Mouse (Mus musculus) layer of hippocampus, postnatal 10 days (tissue): ENCODE results near the gene Calcrl. TPM values are rescaled to one million over a fixed set of nuclear protein-coding genes. Genes with fewer than 3 reads are reported as not detected.
A peak's percentile ranks its signal among the peaks of the same experiment; 100 is the strongest.

Experiments used
- DNase-seq, 2 experiments: peaks; one replicate each; pipeline ENCODE4 v3.0.0; 2021; ENCODE audit warnings: low spot score in 2 of 2
- long read RNA-seq: library from polyadenylated mRNA; stranded (forward); transcript quantifications from one replicate; pipeline ENCODE4 v2.0.0, GENCODE M21; 2023
- total RNA-seq, 2 experiments: library from RNA; stranded (reverse); gene quantifications; 2 replicates each; pipeline ENCODE4 v1.2.3; 2021

The Calcrl gene
- 10 to 100 TPM; 12.0 to 14.1 TPM for total RNA-seq
- long read RNA-seq, partial matches to known transcripts: 0 of 2 reads
- long read RNA-seq, other reads (novel, unspliced or antisense): 2 of 2 reads

DNA sequence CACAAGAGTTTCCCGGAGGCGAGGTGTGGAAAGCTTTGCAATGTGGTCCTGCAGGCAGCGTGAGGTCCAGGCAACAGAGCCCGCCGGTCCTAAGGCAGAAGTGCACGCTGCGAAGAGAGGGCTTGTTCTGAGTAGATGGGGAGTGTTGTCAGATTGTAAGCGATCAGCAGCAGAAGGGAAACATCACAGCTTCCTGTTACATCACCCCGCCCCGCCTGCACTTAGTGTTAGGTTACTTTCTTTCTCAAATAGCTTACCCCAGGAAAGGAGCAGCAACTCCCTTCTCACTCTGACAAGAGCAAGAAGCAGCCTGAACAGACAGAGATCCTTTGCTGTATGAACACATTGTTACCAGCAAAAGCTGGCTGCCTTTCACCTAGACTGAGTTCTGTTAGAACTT, at the start of gene Calcrl:
Calcrl (minus strand) TSS at position 274 of the 400 bp plus-strand sequence.
- DNase-seq: peak; percentile 41 to 58

DNA sequence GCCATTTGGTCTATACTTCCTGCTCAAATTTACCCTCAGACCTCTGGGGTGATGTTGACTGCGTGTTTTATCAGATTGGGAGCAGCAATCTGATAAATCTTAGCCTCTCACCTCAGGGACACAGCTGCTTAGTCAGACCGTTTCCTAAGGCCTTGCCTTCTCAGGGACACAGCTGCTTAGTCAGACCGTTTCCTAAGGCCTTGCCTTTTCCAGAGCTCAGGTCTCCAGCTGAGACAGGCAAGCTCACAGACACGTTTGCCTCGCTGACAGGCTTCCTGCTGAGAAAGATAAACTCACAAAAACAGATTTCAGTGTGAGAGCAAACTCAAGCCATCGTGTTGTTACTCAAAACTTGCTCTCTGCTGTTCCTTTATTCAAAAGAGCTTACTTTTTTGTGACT, 49.4 kb upstream of the Calcrl start:
- no peak for DNase-seq

DNA sequence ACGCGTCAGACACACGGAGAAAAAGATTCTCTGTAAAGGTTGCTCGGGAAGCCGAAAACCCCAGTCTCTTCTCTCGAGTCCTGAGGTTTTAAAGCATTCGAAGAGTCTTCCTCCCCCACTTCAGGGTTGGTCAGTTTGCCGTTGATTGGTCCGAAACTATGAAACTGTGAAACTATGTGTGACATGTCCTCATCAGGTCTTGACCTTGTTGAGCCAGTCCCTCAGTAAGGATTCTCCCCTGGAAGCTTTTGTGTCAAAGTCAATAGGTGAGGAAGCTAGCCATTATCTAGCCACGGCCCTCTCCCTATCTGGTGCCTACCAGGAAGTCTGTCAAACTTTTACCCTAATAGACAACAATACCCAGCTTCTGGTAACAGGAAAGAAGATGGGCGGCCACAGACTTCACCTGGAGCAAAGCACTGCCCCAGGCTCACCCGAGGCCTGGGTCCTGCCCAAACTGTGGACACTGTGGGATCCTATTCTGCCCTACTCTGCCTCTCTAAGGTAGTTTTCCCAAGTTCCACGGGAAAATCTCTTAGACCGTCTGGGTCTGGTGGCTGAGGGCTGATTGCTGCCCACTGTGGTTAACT, 48.8 kb upstream of the Calcrl start:
- no peak for DNase-seq

DNA sequence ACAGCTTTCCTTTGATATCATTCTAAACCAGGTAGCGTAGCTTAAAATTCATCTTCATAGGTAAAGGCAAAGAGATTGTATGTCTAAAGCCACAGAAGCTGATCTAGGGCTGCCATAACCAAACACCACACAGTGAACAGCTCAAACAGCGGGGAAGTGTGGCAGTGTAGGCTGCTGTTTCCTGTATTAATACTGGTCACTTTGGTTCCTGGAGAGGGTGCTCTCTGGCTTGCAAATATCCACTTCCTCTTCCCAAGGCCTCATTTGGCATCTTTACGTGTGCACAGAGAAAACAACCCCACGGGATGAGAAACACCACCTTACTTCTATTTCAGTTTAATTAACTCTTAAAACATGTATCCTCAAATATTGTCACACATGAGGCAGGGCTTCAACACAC, 42.2 kb upstream of the Calcrl start:
- no peak for DNase-seq

DNA sequence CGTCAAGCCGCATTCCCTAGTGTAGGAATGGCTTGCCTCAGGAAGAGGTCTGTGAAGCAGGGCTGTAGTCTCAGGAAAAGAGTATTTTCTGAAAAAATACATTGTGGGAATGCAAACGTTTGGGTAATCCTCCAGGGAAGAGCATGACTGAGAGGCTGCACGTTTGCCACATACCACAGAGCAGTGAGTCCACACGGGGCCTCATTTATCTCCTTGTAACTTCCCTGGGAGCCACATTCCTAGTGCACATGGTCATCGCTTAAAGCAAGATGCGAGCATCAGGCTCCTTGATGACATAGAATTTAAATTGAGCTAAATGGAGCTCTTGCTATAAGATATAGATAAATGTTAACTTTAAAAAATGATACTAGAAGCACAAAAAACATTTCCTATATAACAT, 39.7 kb upstream of the Calcrl start:
- DNase-seq: no peak

DNA sequence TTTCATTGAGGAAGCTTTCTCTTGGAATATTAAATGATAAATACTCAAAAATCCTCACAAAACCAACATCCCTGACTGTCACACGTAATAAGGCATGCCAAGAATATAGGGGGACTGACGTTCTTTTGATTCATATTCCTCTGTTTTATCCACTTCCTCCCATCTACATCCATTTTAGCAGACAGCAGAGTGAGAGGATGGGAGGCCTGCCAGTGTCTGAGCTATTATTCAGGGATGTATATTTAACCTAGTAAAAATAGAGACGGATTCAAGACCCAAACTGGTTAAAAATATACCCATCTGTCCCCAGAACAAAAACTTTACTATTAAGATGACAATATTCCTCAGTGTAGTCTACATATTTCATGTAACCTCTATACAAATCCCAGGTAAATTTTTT, 37.2 kb upstream of the Calcrl start:
- DNase-seq: no peak

DNA sequence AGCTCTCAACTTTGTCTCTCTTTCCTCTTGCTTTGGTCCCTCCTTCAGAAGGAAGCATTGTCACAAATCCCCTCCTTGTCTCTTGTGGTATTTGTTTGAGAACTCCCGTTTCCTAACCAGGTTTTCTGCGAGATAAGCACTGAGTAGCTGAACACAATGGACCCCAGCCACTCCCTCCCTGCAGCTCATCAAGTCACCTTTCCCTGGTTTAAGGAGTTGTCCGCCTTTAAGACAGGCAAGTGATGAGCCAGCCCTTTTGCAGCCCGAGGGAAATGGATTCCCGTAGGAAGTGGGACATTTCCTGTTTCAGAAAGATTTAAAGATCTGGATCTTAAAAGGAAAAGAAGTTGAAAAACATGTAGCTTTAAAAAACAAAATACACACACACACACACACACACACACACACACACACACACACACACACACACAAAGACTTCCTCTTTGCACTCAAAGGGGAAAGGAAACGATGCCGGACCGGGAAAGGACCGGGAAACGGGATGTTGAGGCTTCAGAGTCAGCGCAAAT, 34.5 kb upstream of the Calcrl start:
- no peak for DNase-seq

DNA sequence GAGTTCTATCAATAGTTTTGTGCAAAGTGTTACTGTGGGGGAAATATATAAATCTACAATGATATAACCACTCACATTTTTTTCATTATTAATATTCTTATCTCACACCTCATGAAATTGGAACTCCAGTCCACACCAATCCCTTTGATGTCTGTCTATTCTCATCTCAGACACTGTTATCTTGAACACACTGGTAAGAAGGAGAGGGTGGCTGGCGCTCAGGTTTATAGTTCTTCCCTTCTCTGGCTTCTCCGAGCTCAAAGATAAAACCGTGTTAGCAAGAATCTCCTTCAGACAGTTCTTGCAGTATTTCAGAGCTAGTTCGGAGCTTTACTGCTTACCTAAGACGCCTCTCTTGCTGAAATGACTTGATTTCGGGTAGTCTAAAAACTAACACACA, 32.0 kb upstream of the Calcrl start:
- DNase-seq: no peak

DNA sequence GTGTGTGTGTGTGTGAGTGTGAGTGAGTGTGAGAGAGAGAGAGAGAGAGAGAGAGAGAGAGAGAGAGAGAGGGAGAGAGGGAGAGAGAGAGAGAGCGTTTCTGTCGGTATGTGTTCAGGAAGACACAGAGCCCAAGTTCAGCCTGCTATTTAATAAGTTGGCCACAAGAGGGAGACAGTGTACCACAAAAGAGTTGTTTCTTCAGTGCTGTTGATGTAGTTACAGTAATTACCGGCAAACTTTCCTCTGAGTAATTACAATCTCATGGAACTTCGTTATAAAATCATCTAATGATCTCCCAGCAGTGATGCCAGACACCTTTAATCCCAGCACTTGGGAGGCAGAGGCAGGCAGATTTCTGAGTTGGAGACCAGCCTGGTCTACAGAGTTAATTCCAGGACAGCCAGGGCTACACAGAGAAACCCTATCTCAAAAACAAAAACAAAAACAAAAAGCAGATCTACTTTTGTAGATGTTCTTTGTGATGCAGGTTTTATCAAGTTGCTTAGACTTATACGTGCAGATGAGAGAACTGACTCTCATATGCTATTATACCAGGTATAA, 30.1 kb upstream of the Calcrl start:
- peak; percentile 52 to 57 for DNase-seq

DNA sequence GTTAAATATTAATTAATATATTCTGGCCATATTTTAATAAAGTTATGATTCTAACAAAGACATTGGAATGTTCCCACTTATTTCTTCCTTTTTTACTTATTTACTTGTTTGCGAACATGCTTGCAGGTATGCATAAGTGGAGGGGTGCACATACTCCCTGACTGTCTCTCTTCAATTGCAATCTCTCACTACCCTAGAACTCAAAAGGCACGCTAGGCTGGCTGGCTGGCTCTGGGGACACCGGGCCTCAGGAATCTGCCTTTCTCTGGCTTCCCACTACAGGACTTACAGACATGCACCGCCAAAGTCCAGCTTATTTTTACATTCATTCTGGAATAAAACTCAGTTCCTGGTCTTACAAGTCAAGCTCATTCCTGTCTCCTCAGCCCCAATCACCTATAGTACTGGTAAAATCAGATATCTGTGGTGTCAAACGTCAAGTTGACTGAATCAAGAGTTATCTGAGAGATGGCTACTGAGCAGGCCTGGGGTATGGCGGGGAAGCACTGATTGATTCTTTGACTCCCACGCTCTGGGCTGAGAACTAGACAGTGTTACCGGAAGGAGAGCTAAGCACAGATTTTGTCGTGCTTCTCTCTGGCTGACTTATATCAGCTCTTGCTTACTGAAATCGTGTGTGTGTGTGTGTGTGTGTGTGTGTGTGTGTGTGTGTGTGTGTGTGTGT, 29.5 kb upstream of the Calcrl start:
- peak; percentile 8 to 14 for DNase-seq

DNA sequence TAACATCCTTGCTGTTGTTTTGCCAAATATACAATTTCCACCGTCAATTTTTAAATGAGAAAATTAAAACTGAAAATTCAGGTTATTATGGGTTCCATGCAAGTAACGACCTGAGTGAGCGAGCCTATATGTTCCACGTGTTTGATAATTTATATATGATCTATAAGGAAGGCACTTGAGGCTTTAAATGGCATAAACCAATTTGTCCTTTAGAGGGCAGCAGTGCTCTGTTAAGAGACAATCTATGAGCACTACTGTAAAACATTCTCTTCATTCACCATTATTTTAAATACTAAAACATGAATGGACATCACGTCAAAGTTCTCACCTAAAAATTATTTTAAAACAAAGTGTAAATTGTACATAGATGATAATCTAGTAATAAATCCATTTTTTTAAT, 28.8 kb upstream of the Calcrl start:
- peak in 1 of 2 experiments; percentile 13 for DNase-seq

DNA sequence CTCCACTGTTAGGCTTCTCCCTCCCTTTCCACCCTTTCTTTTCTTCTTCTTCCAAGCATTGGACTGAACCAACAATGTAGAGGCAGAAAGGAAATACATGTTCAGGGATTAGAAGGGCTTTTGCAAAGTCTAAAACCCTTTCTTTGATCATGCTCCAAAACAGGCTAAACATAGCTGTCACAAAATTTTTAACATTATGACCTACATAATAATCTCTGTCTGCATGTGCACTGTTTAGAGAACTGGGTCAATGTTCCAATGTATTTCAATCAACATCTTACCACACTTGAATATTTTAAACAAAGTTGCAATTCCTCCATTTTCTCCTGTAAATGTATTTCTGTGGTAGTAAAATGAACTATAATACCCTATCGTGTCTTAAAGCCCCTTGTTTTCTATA, 20.3 kb upstream of the Calcrl start:
- no peak for DNase-seq

DNA sequence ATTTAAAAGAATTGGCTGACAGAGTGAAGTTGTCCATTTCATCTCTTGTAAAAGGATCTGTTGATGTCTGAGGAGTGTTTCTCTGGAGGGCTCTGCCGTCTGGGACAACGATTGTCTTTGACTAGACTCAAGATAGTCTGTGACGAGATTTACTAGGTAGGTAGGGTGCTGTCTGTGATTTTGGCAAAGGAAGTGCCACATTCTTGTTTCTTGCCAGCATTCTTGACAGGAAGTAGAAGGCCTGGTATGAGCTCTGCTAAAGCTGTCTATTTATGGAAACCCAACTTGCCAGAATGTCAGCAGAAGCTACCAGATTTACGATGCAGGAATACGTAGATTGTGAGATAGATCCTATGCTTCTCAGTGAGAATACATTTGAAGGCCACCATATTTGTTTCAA, 16.7 kb upstream of the Calcrl start:
- no peak for DNase-seq

DNA sequence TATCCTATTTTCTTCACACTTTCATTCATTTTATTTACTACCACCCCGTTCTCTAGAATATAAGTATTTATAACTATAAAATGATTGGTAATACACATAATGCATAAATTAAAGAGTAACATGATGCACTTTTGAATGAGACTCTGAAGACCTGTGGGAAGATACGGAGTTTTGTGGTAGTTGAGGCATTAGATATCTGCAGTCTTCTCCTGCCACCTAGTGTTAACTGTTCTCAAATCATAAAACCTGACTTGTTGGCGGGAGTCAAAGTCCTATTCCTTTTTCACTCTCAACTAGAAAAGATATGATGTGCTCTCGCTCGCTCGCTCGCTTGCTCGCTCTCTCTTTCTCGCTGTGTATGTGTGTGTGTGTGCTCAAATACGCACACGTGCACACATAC, 4.5 kb upstream of the Calcrl start:
- peak in 1 of 2 experiments; percentile 25 for DNase-seq

DNA sequence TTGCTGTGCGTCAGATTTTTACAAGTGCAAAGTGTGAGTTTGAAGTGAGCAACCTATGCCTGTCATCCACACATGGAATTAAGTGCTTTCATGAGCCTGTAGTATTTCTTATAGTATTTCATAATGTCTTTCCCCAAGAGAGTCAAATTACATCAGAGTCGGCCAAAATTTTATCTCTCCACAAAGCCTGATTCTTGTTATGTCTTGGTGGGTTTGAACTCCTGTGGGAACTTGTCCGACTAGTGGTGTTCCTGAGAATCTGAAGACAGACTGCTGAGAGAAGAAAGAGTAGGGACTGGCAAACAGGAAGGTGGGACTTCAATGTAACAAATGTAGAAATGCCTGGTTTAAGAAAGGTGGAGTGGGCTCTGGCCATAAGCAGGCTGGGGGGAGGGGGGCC, 3.6 kb upstream of the Calcrl start:
- DNase-seq: no peak

DNA sequence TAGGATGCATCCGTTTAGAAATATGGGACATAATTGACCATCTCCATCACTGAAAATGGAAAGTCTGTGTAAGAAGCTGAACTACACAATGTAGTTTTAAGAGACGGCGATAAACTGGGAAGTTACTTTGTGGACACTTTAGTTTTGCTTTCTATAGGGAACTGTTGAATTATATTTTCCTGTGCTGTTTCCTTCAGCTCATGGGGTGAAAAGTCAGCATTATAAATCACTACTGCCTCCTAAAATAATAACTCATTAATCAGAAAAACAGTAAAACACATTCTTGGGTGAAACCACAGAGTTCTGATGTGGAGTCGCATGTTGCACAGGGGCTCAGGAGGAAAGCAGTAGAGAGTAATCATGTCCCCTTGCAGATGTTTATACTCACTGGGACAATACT, 1.3 kb upstream of the Calcrl start:
- DNase-seq: no peak

DNA sequence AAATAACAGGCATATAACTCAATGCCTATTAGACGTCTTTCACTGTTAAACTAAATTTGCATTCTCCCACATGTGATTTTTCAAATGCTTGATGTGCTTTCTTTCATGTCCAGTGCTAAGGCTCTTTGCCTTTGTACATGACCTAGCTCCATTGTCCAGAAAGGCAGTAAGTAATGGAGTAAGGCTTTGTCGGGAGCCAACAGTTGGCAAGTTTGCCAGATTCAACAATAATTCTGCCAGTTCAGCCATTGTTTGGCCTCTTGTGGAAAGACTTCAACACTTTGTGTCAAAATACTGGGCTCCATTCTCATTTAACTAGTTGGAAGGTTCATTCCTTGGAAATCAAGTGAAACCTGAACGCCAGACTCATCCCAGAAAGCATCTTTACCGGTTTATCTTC, 8.7 kb downstream of the Calcrl start:
- no peak for DNase-seq

DNA sequence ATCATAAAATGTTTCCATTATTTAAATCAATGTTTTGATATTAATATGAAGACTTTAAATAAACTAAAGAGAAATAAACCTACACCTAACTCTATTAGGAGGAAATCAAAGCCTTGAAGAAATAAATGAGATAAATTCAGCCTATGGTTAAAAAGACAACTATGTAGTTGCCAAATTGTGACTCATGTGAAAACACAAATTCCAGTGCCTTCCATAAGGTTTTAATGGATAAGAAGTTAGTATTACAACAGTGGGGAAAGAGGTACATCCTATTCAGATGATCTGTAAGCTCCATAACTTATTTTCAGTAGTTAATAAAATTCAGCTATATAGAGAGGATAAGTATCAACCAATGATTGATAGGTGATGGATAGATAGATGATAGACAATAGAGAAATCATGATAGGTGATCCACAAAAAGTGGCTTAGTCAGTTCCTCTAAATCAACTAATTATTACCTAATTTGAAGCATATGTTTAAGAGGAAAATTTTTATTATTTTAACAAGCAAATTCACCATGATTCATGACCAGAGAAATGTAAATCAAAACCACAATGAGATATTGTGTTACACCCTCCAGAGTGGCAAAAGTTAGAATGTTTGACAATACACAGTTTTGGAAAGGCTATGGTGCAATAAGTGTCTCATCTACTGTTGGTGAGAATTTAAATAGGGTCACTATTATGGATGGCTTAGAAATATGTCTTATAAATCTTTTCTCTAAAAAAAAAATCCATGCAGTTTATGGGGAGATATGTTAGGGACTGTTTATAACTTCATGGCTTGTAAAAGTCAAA, 15.2 kb downstream of the Calcrl start:
- no peak for DNase-seq

DNA sequence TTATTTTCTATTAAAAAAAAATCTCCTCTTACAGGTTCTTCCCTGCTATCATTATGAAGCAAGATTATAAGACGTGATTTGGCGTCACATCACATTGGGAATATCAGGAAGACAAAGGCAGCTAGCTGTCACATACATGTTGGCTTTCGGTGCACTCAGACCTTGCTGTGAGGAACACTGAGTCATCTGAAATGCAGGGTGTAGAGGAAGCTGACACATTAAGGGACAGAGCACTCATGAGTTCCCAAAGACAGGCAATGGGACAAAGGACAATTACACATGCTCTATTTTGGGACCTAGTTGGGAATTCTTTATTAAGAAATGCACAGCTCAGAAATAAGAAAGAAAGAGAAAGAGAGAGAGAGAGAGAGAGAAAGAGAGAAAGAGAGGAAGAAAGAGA, 20.4 kb downstream of the Calcrl start:
- DNase-seq: no peak

DNA sequence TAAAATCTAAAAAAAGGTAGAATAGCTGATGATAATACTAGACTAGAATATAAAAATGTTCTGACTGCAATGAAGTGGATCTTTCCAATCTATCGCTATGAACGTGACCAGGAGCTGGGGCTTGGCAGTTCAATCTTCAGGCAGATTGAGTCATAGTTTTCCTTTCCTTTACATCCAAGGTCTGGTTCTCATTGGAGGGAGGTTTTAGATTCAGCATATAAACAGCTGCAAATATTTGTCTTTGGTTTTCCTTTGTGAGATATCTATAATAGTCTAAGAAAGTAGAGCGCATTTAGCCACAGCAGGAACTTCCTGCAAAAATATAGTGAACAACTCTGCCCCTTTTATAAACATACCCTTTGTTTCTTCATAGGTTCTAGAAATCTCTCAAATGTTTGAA, 22.5 kb downstream of the Calcrl start:
- no peak for DNase-seq

DNA sequence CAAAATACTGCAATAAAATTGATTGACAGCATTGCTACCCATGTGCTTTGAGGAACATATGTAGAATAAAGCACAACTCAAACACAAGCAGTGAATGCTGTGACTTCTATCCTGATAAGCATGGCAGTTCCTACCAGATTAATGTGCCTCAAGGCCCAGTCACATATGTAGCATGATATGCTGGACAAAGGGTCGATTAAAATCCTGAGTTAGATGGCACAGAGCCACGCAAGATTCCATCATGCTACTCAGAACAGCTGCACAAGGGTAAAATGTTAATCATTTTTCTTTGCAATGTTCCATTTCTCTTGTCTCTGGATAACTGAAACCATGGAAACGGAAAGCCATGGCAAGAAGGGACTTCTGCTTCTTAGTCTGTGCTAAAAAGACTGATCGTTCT, 28.7 kb downstream of the Calcrl start:
- DNase-seq: no peak

DNA sequence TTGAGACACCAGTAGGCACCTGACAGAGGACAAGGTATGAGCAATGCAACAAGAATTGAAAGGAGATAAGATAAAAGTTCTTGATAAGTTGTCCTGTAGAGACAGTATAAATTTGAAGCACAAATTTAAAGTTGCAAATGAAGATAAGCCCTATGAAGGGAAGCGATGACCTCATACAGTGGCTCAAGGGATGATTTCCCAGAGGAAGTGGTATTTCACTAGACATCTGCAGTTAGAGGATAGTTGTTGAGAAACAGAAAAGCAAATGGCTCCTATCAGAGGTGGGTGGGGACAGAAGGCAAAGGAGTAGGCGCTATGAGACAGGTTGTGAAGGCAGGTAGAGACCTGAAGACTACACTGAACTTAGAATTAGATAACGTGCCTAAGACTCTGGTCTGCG, 32.0 kb downstream of the Calcrl start:
- no peak for DNase-seq
